Mouse (Mus musculus) splenic B cell, adult 2 months (primary cell): ENCODE data around the gene Elf5.

Experiments
- DNase-seq: peaks from one replicate; pipeline ENCODE4 v3.0.0-alpha.2; 2011; ENCODE audit warnings: low read depth, low spot score
- H3K27me3 ChIP-seq: 2 replicates; pipeline ENCODE4 v1.6.1; 2012; ENCODE audit warnings: mild to moderate bottlenecking, low read length, moderate library complexity, mixed read lengths; ENCODE audit not compliant: control insufficient read depth, poor library complexity, insufficient read depth, severe bottlenecking
- H3K36me3 ChIP-seq: 2 replicates; pipeline ENCODE4 v1.6.1; 2012; ENCODE audit warnings: mild to moderate bottlenecking, low read length, moderate library complexity, mixed read lengths; ENCODE audit not compliant: control insufficient read depth, poor library complexity, insufficient read depth, severe bottlenecking

The Elf5 gene

DNA sequence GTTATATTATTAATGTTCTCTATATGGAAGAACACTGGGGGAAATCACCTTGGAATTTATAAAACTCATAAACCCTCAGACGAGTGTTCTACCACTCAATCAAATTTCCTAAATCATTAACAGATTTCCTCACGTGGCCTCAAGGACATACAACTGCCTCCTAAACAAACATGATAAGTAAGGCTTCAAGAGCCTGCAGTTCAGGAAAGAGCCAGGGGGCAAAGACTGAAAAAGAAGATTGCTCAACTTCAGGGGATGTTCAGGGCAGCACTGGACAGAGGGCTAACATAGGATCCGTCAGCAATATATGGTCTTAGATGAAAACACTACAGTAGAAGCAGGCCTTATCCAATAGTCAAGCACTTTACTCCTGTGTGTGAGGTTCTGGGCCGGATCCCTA is 66.0 kb downstream of the Elf5 start:
- no peaks in the 10 kb centered on the region for H3K27me3 ChIP-seq
- peaks cover 7% of the 10 kb centered on the region; the same call in 1 of the 2 replicates for H3K36me3 ChIP-seq
- DNase-seq: no peak

DNA sequence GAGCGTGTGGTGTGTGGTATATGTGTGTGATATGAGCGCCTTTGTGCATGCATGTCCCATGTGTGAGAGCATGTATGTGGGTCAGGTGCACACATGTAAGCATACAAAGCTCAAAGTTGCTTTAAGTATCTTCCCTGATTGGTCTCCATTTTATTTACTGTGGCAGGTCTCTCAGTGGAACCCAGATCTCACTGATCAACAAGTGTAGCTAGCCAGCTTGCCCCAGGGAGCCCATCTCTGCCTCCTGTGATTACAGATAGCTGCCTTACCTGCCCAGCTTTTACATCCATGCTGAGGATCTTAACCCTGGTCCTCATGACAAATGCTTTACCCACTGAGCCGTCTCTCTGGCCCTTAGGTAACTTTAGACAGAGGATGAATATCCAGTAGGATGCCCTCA is 66.8 kb downstream of the Elf5 start:
- no peak for DNase-seq
- Histone ChIP-seq H3K36me3 (peaks cover 4% of the 10 kb centered on the region; the same call in 1 of the 2 replicates), H3K27me3 (no peaks in the 10 kb centered on the region)

DNA sequence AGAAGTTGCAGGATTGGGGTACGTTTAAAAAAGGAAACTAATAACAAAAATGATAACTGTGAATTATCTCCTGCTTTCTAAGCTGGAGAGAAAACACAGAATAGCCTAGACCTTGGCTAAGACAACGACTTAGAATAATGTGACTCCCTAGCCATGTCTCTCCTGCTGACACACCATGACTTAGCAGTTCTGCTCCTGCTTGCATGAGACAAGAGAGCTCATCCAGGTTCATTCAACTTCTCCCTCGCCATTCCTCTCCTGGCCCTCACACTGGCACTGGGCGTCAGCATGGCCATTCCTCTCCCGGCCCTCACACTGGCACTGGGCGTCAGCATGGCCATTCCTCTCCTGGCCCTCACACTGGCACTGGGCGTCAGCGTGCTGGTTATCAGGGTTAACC is 68.8 kb downstream of the Elf5 start:
- Histone ChIP-seq H3K36me3 (peaks cover 3% of the 10 kb centered on the region; the same call in 1 of the 2 replicates), H3K27me3 (no peaks in the 10 kb centered on the region)
- DNase-seq: no peak

DNA sequence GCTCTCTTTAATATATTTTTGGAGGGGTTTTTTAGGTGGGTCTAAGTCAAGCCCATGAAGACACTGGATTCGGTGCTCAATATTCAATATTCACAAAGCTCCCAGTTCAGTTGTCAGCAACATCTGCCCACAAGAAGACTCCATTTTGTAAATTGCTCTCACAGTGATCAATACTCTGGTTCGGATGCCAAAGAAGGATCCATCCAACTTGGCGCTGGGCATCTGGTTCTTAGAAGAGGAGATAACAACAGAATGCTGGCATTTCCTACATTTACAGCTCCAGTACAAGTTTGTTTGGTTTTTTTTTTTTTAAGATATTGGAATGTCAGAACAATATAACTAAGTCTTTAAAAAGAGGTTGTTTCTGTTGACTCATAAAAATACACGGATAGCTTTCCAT is 69.4 kb downstream of the Elf5 start:
- Histone ChIP-seq H3K27me3 (no peaks in the 10 kb centered on the region), H3K36me3 (no peaks in the 10 kb centered on the region)
- DNase-seq: no peak

DNA sequence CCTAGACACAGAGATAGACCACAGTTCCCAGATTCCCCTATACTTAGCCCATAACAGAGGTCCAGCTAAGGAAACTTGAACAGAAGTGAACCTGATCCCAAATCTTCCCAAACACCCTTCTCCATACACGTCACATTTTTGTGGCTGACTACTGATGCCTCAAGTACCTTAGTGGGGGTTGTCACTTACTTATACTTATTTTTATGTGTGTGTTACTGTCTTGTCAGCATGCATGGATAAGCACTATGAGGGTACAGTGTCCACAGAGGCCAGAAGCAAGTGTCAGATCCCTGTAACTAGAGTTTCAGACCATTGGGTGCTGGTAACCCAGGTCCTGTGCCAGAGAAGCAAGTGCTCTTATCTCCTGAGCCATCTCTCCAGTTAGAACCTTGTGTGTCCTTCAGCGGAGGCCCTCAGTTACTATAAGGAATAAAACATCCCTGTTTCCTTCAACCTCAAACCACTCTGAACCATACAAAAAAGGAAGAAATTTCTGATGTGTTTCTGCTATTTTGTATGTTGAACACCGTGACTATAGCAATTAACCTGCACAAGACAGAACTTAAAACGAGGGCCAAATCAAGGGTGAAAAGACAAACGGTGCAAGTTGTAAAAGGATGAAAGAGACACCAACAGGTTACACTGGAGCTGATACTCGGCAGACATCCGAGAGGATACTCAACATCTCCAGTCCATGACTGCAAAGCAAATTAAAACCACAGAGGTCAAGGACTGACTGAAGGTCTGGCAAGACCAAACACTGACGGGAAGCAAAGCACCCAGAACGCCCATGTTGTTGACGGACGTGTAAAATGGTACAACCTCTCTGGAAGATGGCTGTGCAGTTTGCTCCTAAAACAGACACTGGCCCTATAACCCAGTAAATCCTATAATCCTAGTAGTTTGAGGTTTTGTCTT is 70.1 kb downstream of the Elf5 start:
- no peak for DNase-seq
- Histone ChIP-seq H3K36me3 (no peaks in the 10 kb centered on the region), H3K27me3 (no peaks in the 10 kb centered on the region)

DNA sequence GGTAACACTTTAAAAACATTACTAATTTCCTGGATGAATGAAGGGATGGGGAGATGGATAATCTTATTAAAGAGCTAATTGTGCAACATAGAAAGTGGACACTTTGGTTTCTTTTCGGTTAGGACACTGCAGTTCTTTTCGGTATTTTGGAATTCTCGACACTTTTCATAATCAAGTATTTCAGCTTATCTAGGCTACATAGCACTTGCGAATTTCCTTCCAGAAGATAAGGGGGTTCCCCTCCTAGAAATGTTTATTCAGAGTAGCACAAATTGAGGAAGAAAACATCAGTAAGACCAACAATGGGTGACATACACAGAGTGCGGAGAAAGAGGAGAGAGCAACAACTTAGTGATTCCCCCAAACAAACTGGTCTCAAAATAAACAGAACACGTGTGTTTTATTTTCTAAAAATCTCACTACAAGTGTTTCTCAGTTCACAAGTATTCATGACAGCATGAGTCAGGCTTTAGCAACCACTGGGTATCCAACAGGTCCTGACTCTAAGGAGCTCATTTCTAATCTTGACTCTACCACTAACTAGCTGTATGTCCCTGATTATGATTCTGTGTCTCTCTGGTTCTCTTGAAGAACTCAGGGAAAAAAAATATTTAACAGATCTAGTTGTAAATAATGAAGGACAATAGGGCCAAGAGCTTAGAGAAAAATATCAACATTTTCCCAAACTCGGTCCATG is 71.9 kb downstream of the Elf5 start:
- no peaks in the 10 kb centered on the region for H3K36me3 ChIP-seq
- DNase-seq: peak; percentile 47
- H3K27me3 ChIP-seq: no peaks in the 10 kb centered on the region

DNA sequence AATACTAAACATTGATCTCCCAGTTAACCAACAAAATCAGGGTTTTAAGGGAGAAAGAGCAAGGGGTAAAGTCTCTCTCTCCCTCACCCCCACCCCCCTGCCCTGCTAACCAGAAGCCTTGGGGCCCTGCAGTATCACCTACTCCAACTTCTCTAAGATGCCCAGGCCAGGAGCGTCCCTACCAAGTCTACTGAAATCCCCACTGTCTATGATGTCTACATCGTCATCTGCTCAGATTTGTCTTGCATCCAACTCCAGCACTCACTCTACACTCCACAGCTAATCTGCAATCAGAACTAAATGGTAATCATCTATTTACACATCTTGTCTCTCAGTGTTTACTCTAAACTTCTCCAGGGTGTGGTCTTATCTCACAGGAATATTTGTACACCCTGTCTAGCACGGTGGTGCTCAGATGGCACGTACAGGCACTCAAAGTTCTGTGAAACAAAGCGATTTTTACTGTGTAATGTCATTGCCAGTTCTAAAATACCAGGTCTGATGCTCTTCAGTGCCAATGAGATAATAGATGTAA is 72.6 kb downstream of the Elf5 start:
- DNase-seq: no peak
- no peaks in the 10 kb centered on the region for H3K27me3 ChIP-seq
- no peaks in the 10 kb centered on the region for H3K36me3 ChIP-seq

DNA sequence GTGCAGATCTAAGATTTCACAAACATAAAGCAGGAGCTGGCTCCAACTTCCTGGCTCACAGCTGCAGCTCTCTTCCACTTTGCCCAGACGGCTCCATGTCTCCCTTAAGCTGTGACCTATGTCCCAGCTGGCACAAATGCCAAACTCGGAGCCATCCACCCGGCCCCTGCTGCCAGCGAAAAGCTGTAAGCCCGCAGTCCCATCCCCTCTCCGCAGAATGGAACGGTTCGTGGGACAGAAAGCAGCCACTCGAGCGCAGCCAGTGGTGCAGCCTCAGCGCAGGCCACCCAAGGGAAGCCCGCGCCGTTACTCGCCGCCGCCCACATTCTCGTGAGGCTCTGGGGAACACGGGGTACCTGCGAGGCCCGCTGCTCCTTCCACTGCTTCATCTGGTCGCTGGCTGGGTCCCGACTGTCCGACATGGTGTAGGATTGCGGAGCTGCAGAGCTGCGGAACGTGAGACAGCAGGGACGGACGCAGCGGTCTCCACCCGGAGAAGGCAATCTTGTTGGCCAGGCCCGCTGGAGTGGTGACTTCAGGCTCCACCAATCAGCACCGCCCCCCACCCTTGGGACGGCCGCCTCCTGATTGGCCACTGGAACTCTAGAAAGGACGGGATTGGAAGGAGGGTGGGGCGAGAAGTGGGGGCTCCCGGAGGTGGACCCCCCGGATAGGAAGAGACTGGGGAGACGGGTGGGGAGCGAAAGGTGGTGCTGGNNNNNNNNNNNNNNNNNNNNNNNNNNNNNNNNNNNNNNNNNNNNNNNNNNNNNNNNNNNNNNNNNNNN is 73.3 kb downstream of the Elf5 start, which contains the start of gene Cat:
TSS of gene Cat (minus strand) at position 544 of the 785 bp plus-strand sequence.
- H3K27me3 ChIP-seq: no peaks in the 10 kb centered on the region
- no peaks in the 10 kb centered on the region for H3K36me3 ChIP-seq
- DNase-seq: peak; percentile 87

DNA sequence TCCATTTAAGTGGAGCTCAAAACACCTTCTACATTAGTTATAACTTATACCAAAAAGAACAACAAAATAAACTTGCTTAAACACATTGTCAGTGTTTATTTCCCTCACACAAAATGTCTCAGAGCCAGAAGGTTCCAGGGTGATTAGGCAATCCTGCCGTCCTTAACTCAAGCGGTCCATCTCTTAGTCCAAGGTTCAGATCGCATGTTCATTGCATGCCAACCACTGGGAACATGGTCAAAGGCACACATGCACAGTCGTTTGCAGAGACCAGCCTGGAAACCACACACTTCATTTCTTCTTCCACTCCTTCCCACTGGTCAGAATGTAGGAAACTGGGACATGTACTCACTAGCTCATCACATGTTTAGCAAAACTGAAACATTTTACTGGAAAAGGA is 81.0 kb downstream of the Elf5 start:
- no peaks in the 10 kb centered on the region for H3K27me3 ChIP-seq
- no peaks in the 10 kb centered on the region for H3K36me3 ChIP-seq
- DNase-seq: no peak

DNA sequence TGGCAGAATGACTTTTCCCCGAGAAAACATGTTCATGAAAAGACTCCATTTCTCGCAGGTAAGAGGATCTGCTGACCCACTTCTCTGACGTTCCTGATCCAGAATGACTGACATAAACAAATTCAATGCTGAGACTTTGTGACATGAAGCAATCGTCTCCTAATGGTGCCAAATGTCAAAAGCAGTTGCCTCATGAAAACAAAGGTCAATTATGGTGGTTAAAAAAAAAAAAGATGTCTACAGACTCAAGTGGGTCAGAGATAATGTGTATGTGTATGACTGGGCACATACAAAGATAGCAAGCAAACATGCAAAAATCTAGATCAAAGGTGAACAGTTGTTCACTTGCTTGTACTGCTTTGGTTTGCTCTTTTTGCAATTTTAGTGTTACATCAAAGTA is 82.3 kb downstream of the Elf5 start:
- Histone ChIP-seq H3K27me3 (no peaks in the 10 kb centered on the region), H3K36me3 (no peaks in the 10 kb centered on the region)
- DNase-seq: no peak

DNA sequence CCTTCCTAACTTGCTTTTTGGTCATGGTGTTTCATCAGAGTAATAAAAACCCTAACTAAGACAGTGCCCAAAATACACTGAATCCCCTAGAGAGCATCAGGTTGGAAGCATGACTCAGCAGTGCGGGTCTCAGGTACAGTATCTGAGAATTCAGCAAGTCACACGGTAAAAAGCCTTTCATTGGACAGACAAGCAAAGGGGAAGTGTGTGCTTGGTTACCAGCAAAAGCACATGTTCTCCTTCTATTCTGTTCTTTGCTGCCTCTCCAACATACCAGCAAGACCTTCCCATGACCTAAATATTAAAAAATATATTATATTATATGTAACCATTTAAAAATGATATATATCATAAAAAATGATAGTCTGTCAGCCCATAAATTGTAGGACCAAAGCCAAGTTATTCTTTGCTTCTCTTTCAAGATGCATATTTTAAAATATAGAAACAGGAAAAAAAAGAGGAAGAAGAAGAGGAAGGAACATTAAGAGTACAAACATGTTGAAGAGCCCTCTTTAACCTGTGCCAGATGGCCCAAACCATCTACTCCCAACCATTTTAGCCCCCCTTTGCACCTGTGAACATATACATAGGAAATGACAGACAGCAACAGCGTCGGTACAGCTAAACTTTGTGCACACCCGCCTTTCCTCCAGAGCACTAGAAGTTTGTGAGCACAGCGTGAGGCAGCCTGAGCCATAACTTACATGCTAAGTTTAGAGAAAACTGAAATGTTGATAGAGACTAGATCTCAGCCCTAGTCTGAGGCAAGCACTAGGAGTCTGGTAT is 84.3 kb downstream of the Elf5 start:
- peak; percentile 80 for DNase-seq
- no peaks in the 10 kb centered on the region for H3K27me3 ChIP-seq
- no peaks in the 10 kb centered on the region for H3K36me3 ChIP-seq
